Mouse (Mus musculus): Measurements from ENCODE around the gene Npcd.

Npcd gene

DNA sequence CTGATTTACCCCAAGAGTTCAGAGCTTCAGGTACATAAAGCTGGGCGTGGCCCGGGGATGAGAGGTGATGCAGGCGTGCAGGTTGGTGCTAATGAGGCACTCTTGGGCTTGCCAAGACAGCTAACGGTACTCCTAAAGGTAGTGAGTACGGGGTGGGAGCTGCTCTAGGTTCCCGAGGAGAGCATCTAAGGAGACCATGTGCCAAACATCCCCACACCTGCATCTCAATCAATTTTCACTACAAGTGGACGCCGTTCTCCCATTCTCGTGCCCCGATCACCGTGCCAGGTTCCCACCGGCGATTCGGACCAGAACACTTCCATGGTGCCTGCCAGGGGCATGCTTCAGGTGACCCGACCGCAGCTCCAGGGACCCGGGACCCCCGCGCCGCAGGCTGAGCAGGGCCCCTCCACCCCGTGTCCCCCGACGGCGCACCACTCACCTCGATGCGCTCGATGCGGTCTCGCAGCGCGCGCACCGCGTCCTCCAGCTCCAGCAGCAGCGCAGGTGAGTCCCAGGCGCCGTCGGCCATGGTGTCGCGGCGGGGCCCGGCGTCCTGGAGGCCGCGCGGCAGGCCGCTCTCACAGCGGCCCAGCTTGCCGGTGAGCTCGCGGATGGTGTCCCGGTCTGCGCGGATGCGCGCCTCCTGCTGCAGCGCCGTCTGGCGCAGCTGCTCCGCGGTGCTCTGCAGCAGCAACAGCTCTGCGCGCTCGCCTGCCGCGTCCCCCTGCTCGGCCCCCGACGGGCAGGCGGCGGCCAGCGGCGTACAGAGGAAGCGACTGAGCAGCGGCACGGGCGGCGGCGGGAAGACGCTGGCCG is 30.3 kb downstream of the Npcd start:
- no peak for DNase-seq (ENCODE audit: low spot score)

GRCm38 (mm10) chr15:79802304-79802703 is 31.7 kb downstream of the Npcd start:
- no peak for DNase-seq (ENCODE audit: low spot score)

DNA sequence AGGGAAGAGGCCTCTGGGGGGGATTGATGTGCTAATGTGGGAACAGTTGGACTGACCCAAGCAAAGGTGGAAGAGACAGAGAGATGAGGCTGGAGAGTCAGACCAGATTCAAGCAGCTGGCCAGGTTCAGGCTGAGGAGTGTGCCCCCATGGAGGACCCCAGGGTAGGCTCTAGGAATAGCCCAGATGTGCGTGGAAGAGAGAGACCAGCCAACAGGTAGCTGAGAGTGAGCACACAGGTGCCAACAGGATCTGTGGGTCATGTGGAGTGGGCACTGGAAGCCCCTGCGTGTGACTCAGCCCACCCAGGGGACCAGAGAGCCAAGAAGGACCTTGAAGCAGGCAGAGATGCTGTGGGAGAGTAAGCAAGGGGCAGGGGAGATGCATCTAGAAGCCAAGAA is 32.4 kb downstream of the Npcd start:
- DNase-seq (ENCODE audit: low spot score): no peak

GRCm38 (mm10) chr15:79800701-79801100 is 33.3 kb downstream of the Npcd start:
- DNase-seq (ENCODE audit: low spot score): no peak

- DNase-seq (ENCODE audit: low spot score): no peak
Observed at GRCm38 (mm10) chr15:79798591-79798990, 35.4 kb downstream of the Npcd start.

- DNase-seq (ENCODE audit: low spot score): no peak
Observed at GRCm38 (mm10) chr15:79797680-79798079, 36.4 kb downstream of the Npcd start.

DNA sequence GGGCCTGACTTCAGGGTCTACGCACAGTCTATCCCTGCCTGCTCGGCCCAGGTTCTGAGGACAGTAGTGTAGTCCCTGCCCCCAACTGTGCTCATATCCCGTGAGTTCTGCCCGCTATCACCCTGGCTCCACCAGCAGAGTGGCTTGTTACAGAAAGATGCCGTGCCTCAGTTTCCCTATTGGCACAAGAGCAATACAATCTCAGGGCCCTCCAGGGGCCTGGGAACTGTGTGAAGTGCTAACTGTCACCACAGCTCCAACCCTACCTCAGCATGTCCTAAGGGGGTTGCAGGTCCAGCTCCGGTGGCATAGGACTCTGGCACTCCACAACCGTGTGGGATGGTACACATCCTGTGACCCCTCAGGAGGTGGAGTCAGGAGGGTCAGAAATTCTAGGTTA is 36.9 kb downstream of the Npcd start:
- DNase-seq (ENCODE audit: low spot score): no peak

DNA sequence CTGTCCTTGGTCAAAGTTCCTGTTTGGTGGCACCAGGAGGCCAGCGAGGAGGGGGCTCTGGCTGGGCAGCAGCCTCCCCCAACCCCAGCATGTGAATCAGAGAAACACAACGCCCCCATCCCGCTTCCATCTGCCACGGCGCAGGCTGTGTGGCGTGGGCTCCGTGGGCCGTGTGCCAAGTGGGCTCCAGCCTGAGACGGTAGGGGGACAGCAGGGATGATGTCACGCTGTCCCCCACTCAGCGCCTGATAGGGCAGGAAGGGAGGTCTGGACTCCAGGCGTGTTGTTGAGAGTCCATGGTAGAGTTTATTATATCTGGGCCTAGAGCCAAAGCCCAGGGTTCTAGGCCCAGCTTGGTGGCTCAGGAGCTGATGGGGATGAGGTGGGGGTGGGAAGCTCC is 37.8 kb downstream of the Npcd start:
- no peak for DNase-seq (ENCODE audit: low spot score)

DNA sequence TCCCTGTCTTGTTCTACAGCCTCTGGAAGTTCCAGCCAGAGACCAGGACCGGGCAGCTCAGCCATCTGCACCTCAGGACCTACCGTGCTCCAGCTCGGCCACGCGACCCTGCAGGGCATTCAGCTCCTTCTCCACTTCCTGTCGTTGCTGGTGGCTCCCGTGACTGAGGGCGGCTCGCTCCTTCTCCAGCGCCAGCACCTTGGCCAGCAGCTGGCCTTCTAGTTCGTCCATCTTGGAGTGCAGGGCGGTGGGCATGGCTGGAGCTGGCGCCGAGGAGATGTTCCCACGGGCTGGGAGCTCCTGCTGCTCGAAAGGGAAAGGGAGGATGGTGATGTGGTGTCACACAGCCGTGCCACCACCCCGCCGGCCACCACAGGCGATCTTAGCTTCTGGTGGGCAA is 39.9 kb downstream of the Npcd start:
- no peak for DNase-seq (ENCODE audit: low spot score)

DNA sequence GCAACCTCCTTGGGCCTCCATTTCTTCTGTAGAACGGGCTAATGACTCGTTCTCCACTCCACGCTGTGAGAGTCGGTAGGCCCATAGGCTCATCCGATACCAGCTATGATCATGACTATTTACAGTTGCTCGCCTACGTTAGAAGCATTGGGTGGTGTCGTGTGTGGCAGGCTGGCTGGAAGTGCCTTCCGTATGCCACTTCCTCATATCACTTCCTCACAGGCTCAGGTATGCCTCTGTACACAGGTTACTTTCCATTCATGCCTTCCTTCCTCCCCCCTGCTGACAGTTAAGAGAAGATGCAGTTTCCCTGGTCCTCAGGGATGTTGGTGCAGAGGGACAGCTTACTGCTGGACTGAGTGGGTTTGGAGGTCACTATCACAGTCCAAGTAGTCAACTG is 41.0 kb downstream of the Npcd start:
- no peak for DNase-seq (ENCODE audit: low spot score)

GRCm38 (mm10) chr15:79792455-79792854 is 41.6 kb downstream of the Npcd start:
- no peak for DNase-seq (ENCODE audit: low spot score)

DNA sequence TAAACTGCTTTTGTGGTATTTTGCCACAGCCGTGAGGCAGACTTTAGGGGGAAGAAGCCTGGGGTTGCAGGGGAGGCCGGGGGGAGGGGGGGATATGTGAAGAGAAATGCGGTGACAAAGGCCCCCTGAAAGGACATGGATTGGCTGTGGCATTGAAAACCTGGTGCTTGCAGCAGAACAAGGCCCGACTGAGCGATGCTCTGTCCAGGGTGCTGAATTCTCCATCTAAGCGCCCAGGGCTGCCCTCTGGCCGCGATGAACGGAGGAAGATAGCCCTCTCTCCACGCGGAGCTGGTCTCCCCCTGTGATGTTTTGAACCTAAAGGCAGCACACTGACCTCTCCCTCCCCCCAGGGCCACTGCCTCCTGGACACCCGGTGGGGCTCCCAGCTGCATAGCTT is 42.5 kb downstream of the Npcd start:
- DNase-seq (ENCODE audit: low spot score): peak; percentile 69

DNA sequence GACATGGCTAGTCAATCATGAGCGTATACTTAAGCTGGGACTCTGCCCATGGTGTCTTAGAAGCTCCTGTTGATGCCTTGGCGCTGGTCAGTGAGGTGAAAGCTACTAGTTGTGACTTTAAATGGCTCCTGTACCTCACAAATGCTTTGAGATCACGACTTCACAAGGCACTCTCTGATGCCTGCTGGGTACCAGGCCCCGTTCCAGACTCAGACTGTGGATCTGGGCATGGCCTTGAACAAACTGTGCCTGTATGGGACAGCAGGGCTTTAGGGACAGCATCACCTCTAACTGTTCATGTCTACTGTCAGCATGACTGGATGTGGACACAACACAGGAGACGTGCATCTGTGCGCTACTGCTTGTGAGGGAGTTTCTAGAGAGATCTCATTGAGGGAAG is 43.1 kb downstream of the Npcd start:
- no peak for DNase-seq (ENCODE audit: low spot score)

GRCm38 (mm10) chr15:79790111-79790510 is 43.9 kb downstream of the Npcd start:
- DNase-seq (ENCODE audit: low spot score): no peak

GRCm38 (mm10) chr15:79787815-79788214 is 46.2 kb downstream of the Npcd start:
- no peak for DNase-seq (ENCODE audit: low spot score)

GRCm38 (mm10) chr15:79785056-79785455 is 49.0 kb downstream of the Npcd start:
- DNase-seq (ENCODE audit: low spot score): no peak

DNA sequence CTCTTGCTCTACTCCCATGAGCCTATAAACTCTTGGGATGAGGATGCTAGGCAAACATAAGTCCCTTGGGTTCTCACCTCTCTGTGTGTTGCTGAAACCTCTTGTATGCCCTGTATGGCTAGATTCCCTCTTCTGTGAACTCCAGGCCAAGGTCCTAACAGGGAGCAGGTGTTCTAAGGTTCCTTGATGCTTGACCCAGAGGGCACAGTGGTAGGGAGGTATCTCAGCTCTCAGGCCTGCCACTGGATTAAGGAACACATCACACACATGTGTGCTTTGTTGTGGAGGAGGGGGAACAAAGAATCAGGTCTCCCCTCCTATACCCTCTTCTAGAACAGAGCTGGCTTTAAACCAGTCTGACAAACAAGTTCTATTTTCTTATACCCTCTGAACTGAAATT is 56.3 kb downstream of the Npcd start, which contains the start of gene Dnal4:
Dnal4 (minus strand) TSS at position 101 of the 400 bp plus-strand sequence.
- no peak for DNase-seq (ENCODE audit: low spot score)

- DNase-seq (ENCODE audit: low spot score): no peak
Observed at GRCm38 (mm10) chr15:79775662-79776061, 58.4 kb downstream of the Npcd start.

GRCm38 (mm10) chr15:79774117-79775027 is 59.7 kb downstream of the Npcd start:
- peak; percentile 98 for DNase-seq (ENCODE audit: low spot score)

DNA sequence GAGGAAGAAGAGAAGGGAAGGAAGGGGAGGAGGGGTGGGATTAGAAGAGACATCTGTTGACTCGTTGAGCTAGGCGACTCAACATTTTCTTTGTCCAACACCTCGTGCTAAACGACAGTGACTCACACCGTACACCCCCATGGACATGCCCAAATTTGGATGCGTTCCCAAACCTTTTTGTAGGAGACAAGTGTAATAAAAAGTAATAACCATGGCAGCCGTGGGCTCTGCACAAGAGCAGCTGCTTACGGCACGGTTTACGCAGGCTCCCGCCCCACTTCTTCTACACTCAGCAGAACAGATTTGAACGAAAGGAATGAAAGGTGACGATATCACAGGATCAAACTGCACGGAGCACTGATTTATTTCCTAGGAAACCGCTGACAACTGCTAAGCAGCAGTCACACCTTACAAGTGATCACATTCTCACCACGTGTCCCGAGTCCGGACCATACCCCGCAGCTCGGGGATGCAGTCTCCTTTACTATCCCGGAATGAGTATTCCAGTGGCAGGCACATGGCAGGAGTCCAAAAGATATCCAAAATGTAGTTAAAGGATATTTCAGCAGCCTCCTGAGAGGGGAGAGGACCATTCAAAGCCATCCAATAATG is 63.3 kb downstream of the Npcd start:
- no peak for DNase-seq (ENCODE audit: low spot score)

DNA sequence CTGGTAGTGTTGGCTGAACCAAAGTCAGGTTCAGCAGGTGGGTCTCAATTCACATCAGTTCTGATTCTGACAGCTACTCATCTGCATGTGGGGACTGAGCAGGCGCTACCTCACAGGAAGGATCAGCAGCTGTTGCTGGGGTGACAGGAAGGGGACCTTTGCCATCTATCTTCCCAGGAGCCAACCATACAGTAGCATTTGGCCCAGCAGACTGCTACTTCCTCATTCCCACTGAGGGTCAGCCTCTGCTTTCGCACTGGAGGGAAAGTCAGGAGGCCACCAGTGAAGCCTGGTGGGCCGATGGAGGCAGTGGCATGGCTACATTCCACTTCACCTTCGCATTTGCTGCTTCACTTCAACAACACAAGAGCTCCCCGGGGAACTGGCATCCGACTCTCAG is 65.7 kb downstream of the Npcd start:
- no peak for DNase-seq (ENCODE audit: low spot score)

GRCm38 (mm10) chr15:79767327-79767961 is 66.6 kb downstream of the Npcd start:
- no peak for DNase-seq (ENCODE audit: low spot score)
